Mouse (Mus musculus) heart, adult 2 months (tissue): Measurements from ENCODE around the gene Mdc1. TPM values are rescaled to one million over a fixed set of nuclear protein-coding genes. Genes with fewer than 3 reads are reported as not detected.

Experiments
- DNase-seq, 2 experiments: peaks; one replicate each; pipeline ENCODE4 v3.0.0; 2021
- H3K27ac ChIP-seq: fragments of 200-600 bp; 2 replicates; pipeline ENCODE4 v1.8.1; 2022
- H3K27me3 ChIP-seq: fragments of 200-500 bp; 2 replicates; pipeline ENCODE4 v1.6.1; 2012; ENCODE audit warnings: mild to moderate bottlenecking, low read length, inconsistent platforms, mixed read lengths; ENCODE audit not compliant: control insufficient read depth, insufficient read depth
- H3K36me3 ChIP-seq: fragments of 200-500 bp; 2 replicates; pipeline ENCODE4 v1.6.1; 2012; ENCODE audit warnings: low read length, inconsistent platforms; ENCODE audit not compliant: control insufficient read depth, insufficient read depth
- H3K4me1 ChIP-seq: fragments of 200-500 bp; 2 replicates; pipeline ENCODE4 v1.6.1; 2011; ENCODE audit warnings: low read length; ENCODE audit not compliant: control insufficient read depth, insufficient read depth
- H3K4me3 ChIP-seq: fragments of 200-600 bp; 2 replicates; pipeline ENCODE4 v1.8.1; 2022
- H3K79me2 ChIP-seq: fragments of 200-500 bp; replicated peaks from 2 replicates; pipeline ENCODE4 v1.6.1; 2012; ENCODE audit warnings: mild to moderate bottlenecking, inconsistent platforms, low read length, moderate library complexity, mixed read lengths; ENCODE audit not compliant: control insufficient read depth, insufficient read depth
- H3K9ac ChIP-seq: fragments of 200-500 bp; 2 replicates; pipeline ENCODE4 v1.6.1; 2012; ENCODE audit warnings: low read depth, mild to moderate bottlenecking, control low read depth, inconsistent platforms, low read length, mixed read lengths
- CTCF ChIP-seq: fragments of 200-600 bp; IDR thresholded peaks from 2 replicates; pipeline ENCODE4 v1.8.1; 2022; ENCODE audit warnings: antibody characterized with exemption, mild to moderate bottlenecking, moderate library complexity
- EP300 ChIP-seq: fragments of 200-500 bp; IDR thresholded peaks from 2 replicates; pipeline ENCODE4 v1.6.1; 2011; ENCODE audit warnings: low read depth, low read length, control low read depth; ENCODE audit not compliant: insufficient read depth
- POLR2A ChIP-seq: fragments of 200-500 bp; IDR thresholded peaks from 2 replicates; pipeline ENCODE4 v1.6.1; 2011; ENCODE audit warnings: mild to moderate bottlenecking, low read depth, low read length, control low read depth; ENCODE audit not compliant: insufficient read depth
- WGBS: fragments of 180-500 bp; shearing (Covaris S2); methylation state at CpG from one replicate; pipeline ENCODE4 v1.1.7; 2018; 5-methylcytosine and 5-hydroxymethylcytosine counted together
- intact Hi-C: fragments of 180-260 bp; cut with DNase I; formaldehyde crosslinking; loops from one replicate; pipeline ENCODE4 v1.15.1; 2025
- polyA plus RNA-seq: library from polyadenylated mRNA; depleted of rRNA; stranded (reverse); fragments of >200 nt; gene quantifications from 2 replicates; pipeline ENCODE4 v1.2.3, GENCODE M21; 2012
- total RNA-seq, 2 experiments: library from RNA; stranded (reverse); gene quantifications; 2 replicates each; pipeline ENCODE4 v1.2.3; 2021

Mdc1 gene
- total and polyA plus RNA-seq, 3 experiments = 4.2 to 13.3 (median 13.2) TPM

DNA sequence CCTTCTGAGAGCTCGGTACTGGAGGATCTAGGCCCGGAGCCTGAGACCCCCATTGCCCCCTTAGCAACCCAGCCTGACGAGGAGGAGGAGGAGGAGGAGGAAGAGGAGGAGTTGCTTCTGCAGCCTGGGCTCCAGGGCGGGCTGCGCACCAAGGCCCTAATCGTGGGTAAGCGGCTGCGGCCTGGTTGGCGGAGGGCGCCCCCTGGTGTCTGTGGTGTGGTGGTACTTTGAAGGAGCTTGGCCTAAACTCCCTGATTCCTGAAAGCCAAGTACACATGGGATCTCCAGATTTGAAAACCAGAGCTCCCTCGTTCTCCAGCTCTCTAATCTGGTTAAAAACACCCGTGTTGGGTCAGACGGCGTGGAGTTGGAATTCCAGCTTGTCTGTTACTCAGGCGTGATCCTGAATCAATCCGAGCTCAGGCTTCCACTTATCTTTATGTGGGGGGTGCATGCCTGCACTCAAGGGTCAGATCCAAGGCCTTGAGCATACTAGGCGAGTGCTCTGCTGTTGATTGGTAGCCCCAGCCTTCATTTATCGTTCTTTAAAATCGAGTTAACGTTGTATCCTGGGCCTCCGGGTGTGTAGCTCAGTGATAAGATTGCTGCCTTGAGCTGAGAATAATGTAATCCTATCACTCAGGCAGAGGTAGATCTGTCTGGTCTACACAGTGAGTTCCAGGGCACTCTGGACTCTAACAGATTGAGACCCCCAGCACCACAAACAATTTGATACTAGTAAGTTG, 32.6 kb downstream of the Mdc1 start:
- 19% methylated on average over 21 of the region's 21 CpGs for WGBS
- Histone ChIP-seq H3K27ac (peak overlapping the region; percentile 48), H3K27me3 (no peaks in the 10 kb centered on the region), H3K79me2 (no peaks in the 10 kb centered on the region), H3K36me3 (peaks cover 9% of the 10 kb centered on the region; the same call in 1 of the 2 replicates), H3K4me1 (peaks cover 10% of the 10 kb centered on the region), H3K4me3 (peak overlapping the region; percentile 16; the same call in 1 of the 2 replicates), H3K9ac (peak overlapping the region; percentile 31; the same call in 1 of the 2 replicates)
- TF ChIP-seq CTCF = no peak; the same call in none of the 2 replicates
- TF ChIP-seq EP300 = peak; percentile 96
- no peak for TF ChIP-seq POLR2A
- intact Hi-C loops = loop anchor here (1.0 to 2.0 kb wide), 2 partner anchors 38 to 133 kb away; no protein-coding TSS in a partner anchor
- peak; percentile 89 to 93 for DNase-seq

DNA sequence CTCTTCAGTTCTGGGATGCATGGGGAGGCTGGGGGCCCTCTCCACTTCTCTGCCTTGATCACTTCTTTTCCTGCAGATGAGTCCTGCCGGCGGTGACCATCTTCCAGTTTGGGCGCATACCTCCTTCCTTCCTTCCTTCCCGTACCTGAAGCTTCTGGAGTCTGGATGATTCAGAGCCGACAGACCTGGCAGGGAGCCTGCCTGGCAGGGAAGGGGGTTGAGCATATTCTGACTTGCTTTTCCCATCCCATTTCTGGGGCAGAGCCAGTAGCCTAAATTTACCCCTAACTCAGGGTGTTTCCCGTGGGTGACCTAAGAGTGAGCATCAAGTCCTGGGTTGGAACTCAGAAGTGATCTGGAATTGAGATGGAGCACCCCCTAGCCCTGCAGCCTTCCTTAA, 33.4 kb downstream of the Mdc1 start:
- H3K36me3 ChIP-seq = peaks cover 9% of the 10 kb centered on the region; the same call in 1 of the 2 replicates
- no peak for DNase-seq
- WGBS = 48% methylated on average over 6 of the region's 6 CpGs

DNA sequence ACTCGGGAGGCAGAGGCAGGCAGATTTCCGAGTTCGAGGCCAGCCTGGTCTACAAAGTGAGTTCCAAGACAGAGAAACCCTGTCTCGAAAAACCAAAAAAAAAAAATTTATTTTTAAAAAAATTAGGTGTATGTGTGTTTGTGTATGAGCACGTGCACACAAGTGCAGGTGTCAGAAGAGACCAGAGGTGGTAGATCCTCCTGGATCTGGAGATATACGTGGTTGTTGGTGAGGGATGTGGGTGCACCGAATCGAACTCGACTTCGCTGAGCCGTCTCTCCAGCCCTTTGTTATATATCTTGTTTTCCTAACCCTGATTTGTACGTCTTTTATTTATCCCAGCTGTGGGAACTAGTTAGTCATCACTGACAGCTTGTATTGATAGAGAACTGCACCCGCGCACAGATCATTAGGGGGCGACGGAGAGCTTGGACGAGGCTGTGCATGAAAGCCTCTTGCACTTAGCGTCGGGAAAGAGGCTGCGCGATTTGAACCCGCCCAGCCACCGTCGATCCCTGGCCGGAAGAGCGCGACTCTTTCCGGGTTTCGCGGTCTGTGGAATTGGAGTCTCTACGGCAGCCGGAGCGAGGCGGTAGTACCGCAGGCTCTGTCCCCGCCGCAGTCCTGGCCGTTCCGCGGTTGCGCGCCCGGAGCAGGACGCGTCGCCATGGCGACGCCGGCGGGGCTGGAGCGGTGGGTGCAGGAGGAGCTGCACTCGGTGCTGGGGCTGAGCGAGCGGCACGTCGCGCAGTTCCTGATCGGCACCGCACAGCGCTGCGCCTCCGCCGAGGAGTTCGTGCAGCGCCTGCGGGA, 38.1 kb downstream of the Mdc1 start, which contains the start of gene Dhx16:
Gene Dhx16, plus strand, starts transcription at position 575 of the 813 bp plus-strand sequence.
- H3K4me1 ChIP-seq = peaks cover 3% of the 10 kb centered on the region
- no peaks in the 10 kb centered on the region for H3K79me2 ChIP-seq
- H3K36me3 ChIP-seq = 0 out of 2 replicates have a peak, but pooled peaks cover 2% of the 10 kb centered on the region
- H3K27ac ChIP-seq = peak within 1 kb of the TSS; percentile 69
- peak; percentile 96 to 97 for DNase-seq
- peak within 1 kb of the TSS; percentile 88 for H3K4me3 ChIP-seq
- TF ChIP-seq CTCF (peak; percentile 92), EP300 (peak; percentile 92), POLR2A (peak; percentile 73)
- intact Hi-C loops = loop anchor here (1.0 kb wide), 1 partner anchor 18 kb away; the partner anchor contains the start of gene 2310061I04Rik
- H3K27me3 ChIP-seq = no peaks in the 10 kb centered on the region
- 5% methylated on average over 66 of the region's 66 CpGs for WGBS
- H3K9ac ChIP-seq = peak within 1 kb of the TSS; percentile 77

More for the DNA sequence above, 33.4 kb downstream of the Mdc1 start:
- intact Hi-C loops = no loop called here
- TF ChIP-seq EP300 (no peak), CTCF (no peak)
- H3K9ac ChIP-seq = no peak overlapping the region
- H3K27ac ChIP-seq = no peak overlapping the region
- peaks cover 10% of the 10 kb centered on the region for H3K4me1 ChIP-seq
- no peak overlapping the region for H3K4me3 ChIP-seq
- H3K79me2 ChIP-seq = no peaks in the 10 kb centered on the region
- H3K27me3 ChIP-seq = no peaks in the 10 kb centered on the region

DNA sequence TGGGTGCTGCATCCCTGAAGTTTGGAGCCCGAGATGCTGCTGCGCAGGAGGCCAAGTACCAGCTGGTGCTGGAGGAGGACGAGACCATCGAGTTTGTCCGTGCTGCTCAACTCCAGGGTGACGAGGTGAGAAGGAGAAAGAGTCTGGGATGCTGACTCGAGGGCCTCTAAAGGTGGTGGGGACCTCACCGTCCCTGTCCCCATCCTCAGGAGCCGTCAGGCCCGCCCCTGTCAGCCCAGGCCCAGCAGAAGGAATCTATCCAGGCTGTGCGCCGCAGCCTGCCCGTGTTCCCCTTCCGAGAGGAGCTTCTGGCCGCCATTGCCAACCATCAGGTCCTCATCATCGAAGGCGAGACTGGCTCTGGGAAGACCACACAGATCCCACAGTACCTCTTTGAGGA, 41.6 kb downstream of the Mdc1 start:
- H3K9ac ChIP-seq = no peak overlapping the region
- TF ChIP-seq CTCF (no peak), EP300 (no peak), POLR2A (no peak)
- no peak overlapping the region for H3K27ac ChIP-seq
- DNase-seq = no peak
- 87% methylated on average over 17 of the region's 17 CpGs for WGBS
- H3K27me3 ChIP-seq = no peaks in the 10 kb centered on the region
- intact Hi-C loops = no loop called here
- no peaks in the 10 kb centered on the region for H3K36me3 ChIP-seq
- no peak overlapping the region for H3K4me3 ChIP-seq
- H3K79me2 ChIP-seq = no peaks in the 10 kb centered on the region
- H3K4me1 ChIP-seq = peaks cover 3% of the 10 kb centered on the region

DNA sequence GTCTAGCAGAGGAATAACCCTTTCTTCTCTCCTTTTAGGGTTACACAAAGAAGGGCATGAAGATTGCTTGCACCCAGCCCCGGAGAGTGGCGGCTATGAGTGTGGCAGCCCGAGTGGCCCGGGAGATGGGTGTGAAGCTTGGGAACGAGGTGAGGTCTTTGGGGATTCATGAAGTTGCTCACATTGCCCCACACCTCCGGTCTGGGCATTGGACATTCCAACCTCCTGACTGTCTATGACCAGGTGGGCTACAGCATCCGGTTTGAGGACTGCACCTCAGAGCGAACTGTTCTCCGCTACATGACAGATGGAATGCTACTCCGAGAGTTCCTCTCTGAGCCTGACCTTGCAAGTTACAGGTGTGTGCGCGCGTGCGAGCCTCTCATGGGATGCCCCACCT, 42.5 kb downstream of the Mdc1 start:
- WGBS = 96% methylated on average over 14 of the region's 14 CpGs
- intact Hi-C loops = no loop called here

More for the DNA sequence above, 42.5 kb downstream of the Mdc1 start:
- H3K4me1 ChIP-seq = peaks cover 3% of the 10 kb centered on the region
- no peak for DNase-seq
- H3K4me3 ChIP-seq = no peak overlapping the region
- TF ChIP-seq EP300 = no peak
- TF ChIP-seq POLR2A = no peak
- no peak for TF ChIP-seq CTCF
- H3K36me3 ChIP-seq = no peaks in the 10 kb centered on the region
- no peak overlapping the region for H3K27ac ChIP-seq
- H3K79me2 ChIP-seq = no peaks in the 10 kb centered on the region
- no peak overlapping the region for H3K9ac ChIP-seq
- no peaks in the 10 kb centered on the region for H3K27me3 ChIP-seq
